Mouse (Mus musculus): ENCODE measurements around the gene Pxk. TPM values are rescaled to one million over a fixed set of nuclear protein-coding genes. Genes with fewer than 3 reads are reported as not detected.
A peak's percentile ranks its signal among the peaks of the same experiment; 100 is the strongest.

Gene Pxk
- polyA plus RNA-seq, 1 experiment from 2014 or later, result 29.4 TPM

GRCm38 (mm10) chr14:8208876-8209275 is 110.9 kb downstream of the Pxk start:
- DNase-seq (ENCODE audit: low spot score), result no peak
- Histone ChIP-seq H3K4me2 (replicated peaks; ENCODE audit: low read depth) (no peak overlapping the region), H3K4me3 (ENCODE audit: low read depth, low read length) (no peak overlapping the region), H3K9me3 (ENCODE audit: control insufficient read depth, low read length) (no peaks in the 10 kb centered on the region), H3K9ac (ENCODE audit: low read length) (no peak overlapping the region), H3K27ac (replicated peaks) (no peak overlapping the region), H3K36me3 (ENCODE audit: control insufficient read depth, insufficient read depth, low read length) (no peaks in the 10 kb centered on the region), H3K4me1 (replicated peaks; ENCODE audit: control insufficient read depth, insufficient read depth) (no peaks in the 10 kb centered on the region), H3K27me3 (ENCODE audit: control insufficient read depth, insufficient read depth, low read length) (no peaks in the 10 kb centered on the region)
- TF ChIP-seq EP300 (optimal IDR thresholded peaks at IDR 0.05), result no peak
- 73% methylated on average over 3 of the region's 3 CpGs for WGBS
- no peak for ATAC-seq (ENCODE audit: low FRiP score, low TSS enrichment)

GRCm38 (mm10) chr14:8209896-8210295 is 111.9 kb downstream of the Pxk start:
- no peak overlapping the region for H3K4me3 ChIP-seq (ENCODE audit: low read depth, low read length)
- no peak overlapping the region for H3K9ac ChIP-seq (ENCODE audit: low read length)
- no peak overlapping the region for H3K27ac ChIP-seq (replicated peaks)
- H3K4me2 ChIP-seq (replicated peaks; ENCODE audit: low read depth), result no peak overlapping the region
- no peak for DNase-seq (ENCODE audit: low spot score)
- WGBS, result 89% methylated on average over 2 of the region's 2 CpGs
- TF ChIP-seq CTCF (IDR thresholded peaks at IDR 0.05; ENCODE audit: low read depth), result no peak
- no peak for TF ChIP-seq EP300 (optimal IDR thresholded peaks at IDR 0.05)
- H3K27me3 ChIP-seq (ENCODE audit: control insufficient read depth, insufficient read depth, low read length), result no peaks in the 10 kb centered on the region
- H3K9me3 ChIP-seq (ENCODE audit: control insufficient read depth, low read length), result no peaks in the 10 kb centered on the region
- ATAC-seq (ENCODE audit: low FRiP score, low TSS enrichment), result no peak
- no peaks in the 10 kb centered on the region for H3K4me1 ChIP-seq (replicated peaks; ENCODE audit: control insufficient read depth, insufficient read depth)
- no peaks in the 10 kb centered on the region for H3K36me3 ChIP-seq (ENCODE audit: control insufficient read depth, insufficient read depth, low read length)

- ATAC-seq (ENCODE audit: low FRiP score, low TSS enrichment) (no peak), DNase-seq (ENCODE audit: low spot score) (no peak)
- Histone ChIP-seq H3K27ac (replicated peaks) (no peak overlapping the region), H3K4me2 (replicated peaks; ENCODE audit: low read depth) (no peak overlapping the region), H3K9me3 (ENCODE audit: control insufficient read depth, low read length) (no peaks in the 10 kb centered on the region), H3K9ac (ENCODE audit: low read length) (no peak overlapping the region), H3K36me3 (ENCODE audit: control insufficient read depth, insufficient read depth, low read length) (no peaks in the 10 kb centered on the region), H3K27me3 (ENCODE audit: control insufficient read depth, insufficient read depth, low read length) (no peaks in the 10 kb centered on the region), H3K4me3 (ENCODE audit: low read depth, low read length) (no peak overlapping the region), H3K4me1 (replicated peaks; ENCODE audit: control insufficient read depth, insufficient read depth) (no peaks in the 10 kb centered on the region)
- WGBS, result 80% methylated on average over 2 of the region's 2 CpGs
- TF ChIP-seq CTCF (IDR thresholded peaks at IDR 0.05; ENCODE audit: low read depth) (no peak), EP300 (optimal IDR thresholded peaks at IDR 0.05) (no peak)
Measured at GRCm38 (mm10) chr14:8212996-8213395, 115.0 kb downstream of the Pxk start.

- 0% methylated on average over 4 of the region's 49 CpGs for WGBS
- no peaks in the 10 kb centered on the region for H3K9me3 ChIP-seq (ENCODE audit: control insufficient read depth, low read length)
- no peaks in the 10 kb centered on the region for H3K36me3 ChIP-seq (ENCODE audit: control insufficient read depth, insufficient read depth, low read length)
- peak; percentile 99 for ATAC-seq (ENCODE audit: low FRiP score, low TSS enrichment)
- TF ChIP-seq CTCF (IDR thresholded peaks at IDR 0.05; ENCODE audit: low read depth) (peak; percentile 74), EP300 (optimal IDR thresholded peaks at IDR 0.05) (no peak)
- H3K9ac ChIP-seq (ENCODE audit: low read length), result peak within 1 kb of the TSS; percentile 94
- DNase-seq (ENCODE audit: low spot score), result peak; percentile 99
- peak within 1 kb of the TSS; percentile 74 for H3K4me3 ChIP-seq (ENCODE audit: low read depth, low read length)
- no peaks in the 10 kb centered on the region for H3K27me3 ChIP-seq (ENCODE audit: control insufficient read depth, insufficient read depth, low read length)
- H3K4me1 ChIP-seq (replicated peaks; ENCODE audit: control insufficient read depth, insufficient read depth), result no peaks in the 10 kb centered on the region
- H3K4me2 ChIP-seq (replicated peaks; ENCODE audit: low read depth), result peak within 1 kb of the TSS; percentile 89
- H3K27ac ChIP-seq (replicated peaks), result peak within 1 kb of the TSS; percentile 97
Measured at GRCm38 (mm10) chr14:8213803-8214224, 115.8 kb downstream of the Pxk start, which contains the start of gene Kctd6. Kctd6 (plus strand) TSS chr14:8214140.

Other genes starting within 250 kb of the Pxk start
- gene Gm45521, start 140.9 kb upstream of the Pxk start, polyA plus RNA-seq (2015; fragmentation: Nextera tagmentation; extraction: Ambion mirVana), result not detected in 2 replicates
- gene Dnase1l3, start 103.6 kb upstream of the Pxk start, polyA plus RNA-seq (2015; fragmentation: Nextera tagmentation; extraction: Ambion mirVana), result 3.7 and 3.8 TPM in 2 replicates
- 90.2 and 91.7 TPM in 2 replicates for gene Abhd6, start 95.3 kb upstream of the Pxk start, polyA plus RNA-seq (2015; fragmentation: Nextera tagmentation; extraction: Ambion mirVana)
- 32.6 and 35.0 TPM in 2 replicates for gene Rpp14, start 17.8 kb upstream of the Pxk start, polyA plus RNA-seq (2015; fragmentation: Nextera tagmentation; extraction: Ambion mirVana)
- 142 and 144 TPM in 2 replicates for gene Pdhb, start 74.8 kb downstream of the Pxk start, polyA plus RNA-seq (2015; fragmentation: Nextera tagmentation; extraction: Ambion mirVana)
- gene Kctd6, start 115.9 kb downstream of the Pxk start, polyA plus RNA-seq (2015; fragmentation: Nextera tagmentation; extraction: Ambion mirVana), result 12.9 and 13.8 TPM in 2 replicates
- 6.0 and 7.2 TPM in 2 replicates for gene Acox2, start 161.1 kb downstream of the Pxk start, polyA plus RNA-seq (2015; fragmentation: Nextera tagmentation; extraction: Ambion mirVana)
- 0.31 and 0.36 TPM in 2 replicates for gene Fam107a, start 219.8 kb downstream of the Pxk start, polyA plus RNA-seq (2015; fragmentation: Nextera tagmentation; extraction: Ambion mirVana)

Data from stomach, postnatal 0 days (tissue).